Mouse (Mus musculus) MEL (cell line): ENCODE measurements around the gene Trim43b. TPM values are rescaled to one million over a fixed set of nuclear protein-coding genes. Genes with fewer than 3 reads are reported as not detected.

Experiments used
- polyA plus RNA-seq, 2 experiments: library from polyadenylated mRNA; stranded (reverse) in 1 of 2; unstranded in 1 of 2; fragments of >175 nt in 1 of 2; fragments of >200 nt in 1 of 2; gene quantifications; 2 replicates each; pipeline versions ENCODE4 v1.2.1 to v1.2.4; 2012; ENCODE audit warnings: low replicate concordance in 2 of 2, low read depth in 1 of 2; ENCODE audit not compliant: insufficient read length in 2 of 2, insufficient read depth in 1 of 2, missing spikeins in 1 of 2
- total RNA-seq: library from RNA; depleted of rRNA; stranded (reverse); fragments of 300-350 nt; gene quantifications from 2 replicates; pipeline ENCODE4 v1.2.3, GENCODE M21; 2012; rRNA removed

Gene Trim43b
- total and polyA plus RNA-seq, 3 experiments = 0.04 TPM; not detected in 2

Other genes with a start within 250 kb of the Trim43b start
- 0.65 and 0.77 TPM in 2 replicates for gene Bcl2a1a, start 135.9 kb downstream of the Trim43b start, total RNA-seq
- gene Bcl2a1a, start 135.9 kb downstream of the Trim43b start, polyA plus RNA-seq = under 1 TPM in 1 of 2 experiments, not detected in 1; 0.32 TPM
- gene Bcl2a1b, start 106.4 kb upstream of the Trim43b start, total RNA-seq = not detected in 2 replicates
- not detected for gene Bcl2a1b, start 106.4 kb upstream of the Trim43b start, polyA plus RNA-seq
- gene Gm29094, start 106.5 kb upstream of the Trim43b start, total RNA-seq = not detected in 2 replicates
- gene Gm29094, start 106.5 kb upstream of the Trim43b start, polyA plus RNA-seq = not detected
- gene Mthfs, start 117.8 kb upstream of the Trim43b start, total RNA-seq = 1.1 and 1.2 TPM in 2 replicates
- 10 to 100 TPM in 1 of 2 experiments, not detected in 1; 10.7 TPM for gene Mthfs, start 117.8 kb upstream of the Trim43b start, polyA plus RNA-seq